Mouse (Mus musculus): ENCODE measurements around the gene Arhgef17.

Gene Arhgef17

GRCm38 (mm10) chr7:100911791-100912190, 20.1 kb downstream of the Arhgef17 start:
- peak in 1 of 2 experiments; percentile 57 for DNase-seq

- peak; percentile 77 to 86 for DNase-seq
Observed at GRCm38 (mm10) chr7:100911246-100911770, 20.6 kb downstream of the Arhgef17 start.

GRCm38 (mm10) chr7:100908567-100908966, 23.3 kb downstream of the Arhgef17 start:
- peak; percentile 78 to 84 for DNase-seq

- DNase-seq = peak; percentile 54 to 67
Observed at GRCm38 (mm10) chr7:100908061-100908460, 23.8 kb downstream of the Arhgef17 start.

GRCm38 (mm10) chr7:100907231-100907630, 24.7 kb downstream of the Arhgef17 start:
- peak; percentile 91 to 92 for DNase-seq

- DNase-seq = no peak
Observed at GRCm38 (mm10) chr7:100906029-100906789, 25.7 kb downstream of the Arhgef17 start.

GRCm38 (mm10) chr7:100905037-100905436, 26.9 kb downstream of the Arhgef17 start:
- no peak for DNase-seq

GRCm38 (mm10) chr7:100904612-100905011, 27.3 kb downstream of the Arhgef17 start:
- no peak for DNase-seq

- peak in 1 of 2 experiments; percentile 55 for DNase-seq
Observed at GRCm38 (mm10) chr7:100902451-100903137, 29.3 kb downstream of the Arhgef17 start.

GRCm38 (mm10) chr7:100897828-100898227, 34.1 kb downstream of the Arhgef17 start:
- DNase-seq = no peak

GRCm38 (mm10) chr7:100894833-100895226, 37.1 kb downstream of the Arhgef17 start:
- no peak for DNase-seq

- DNase-seq = peak; percentile 49 to 66
Observed at GRCm38 (mm10) chr7:100894057-100894832, 37.7 kb downstream of the Arhgef17 start.

GRCm38 (mm10) chr7:100893249-100894056, 38.5 kb downstream of the Arhgef17 start:
- DNase-seq = peak; percentile 69 to 76

- DNase-seq = peak; percentile 70 to 73
Observed at GRCm38 (mm10) chr7:100886535-100886934, 45.4 kb downstream of the Arhgef17 start.

GRCm38 (mm10) chr7:100884460-100884859, 47.4 kb downstream of the Arhgef17 start:
- no peak for DNase-seq

GRCm38 (mm10) chr7:100881950-100882349, 50.0 kb downstream of the Arhgef17 start:
- DNase-seq = no peak

GRCm38 (mm10) chr7:100881531-100881930, 50.4 kb downstream of the Arhgef17 start:
- DNase-seq = no peak

GRCm38 (mm10) chr7:100879595-100879994, 52.3 kb downstream of the Arhgef17 start:
- DNase-seq = peak; percentile 93

- no peak for DNase-seq
Observed at GRCm38 (mm10) chr7:100876771-100877170, 55.1 kb downstream of the Arhgef17 start.

GRCm38 (mm10) chr7:100876293-100876692, 55.6 kb downstream of the Arhgef17 start:
- DNase-seq = peak in 1 of 2 experiments; percentile 39

- DNase-seq = no peak
Observed at GRCm38 (mm10) chr7:100875822-100876221, 56.1 kb downstream of the Arhgef17 start.

- no peak for DNase-seq
Observed at GRCm38 (mm10) chr7:100873197-100873596, 58.7 kb downstream of the Arhgef17 start.
